9 mouse cellular contexts compared by ENCODE assay signal in the genomic region with DNA sequence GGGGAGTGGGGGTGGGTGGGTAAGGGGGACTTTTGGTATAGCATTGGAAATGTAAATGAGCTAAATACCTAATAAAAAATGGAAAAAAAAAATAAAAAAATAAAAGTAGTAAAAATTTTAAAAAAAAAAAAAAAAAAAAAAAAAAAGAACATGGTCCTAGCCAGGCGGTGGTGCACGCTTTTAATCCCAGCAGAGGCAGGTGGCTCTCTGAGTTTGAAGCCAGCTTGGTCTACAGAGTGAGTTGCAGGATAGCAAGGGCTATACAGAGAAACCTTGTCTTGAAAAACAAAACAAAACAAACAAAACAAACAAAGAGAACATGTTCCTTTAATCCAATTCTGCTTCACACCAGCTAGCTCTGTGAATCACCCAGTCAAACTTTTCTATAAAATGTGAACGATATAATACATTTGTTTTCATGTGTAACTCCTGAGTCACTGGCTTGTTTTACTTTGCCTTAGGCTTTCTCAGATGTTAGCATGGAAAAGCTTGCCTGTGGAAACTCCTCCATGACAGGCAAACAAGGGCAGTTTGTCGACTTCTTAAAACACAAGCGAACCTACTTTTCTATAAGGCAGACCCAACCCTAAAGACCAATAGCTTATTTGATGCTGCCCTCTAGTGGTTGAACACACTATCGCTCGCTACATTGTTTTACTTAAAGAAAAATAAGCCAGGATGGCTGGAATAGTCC.
DNase-seq lines count a peak whose midpoint lies in the region; ATAC-seq and TF ChIP-seq lines count a peak whose summit lies in the region.
"Had no signal": no experiment of that assay in that cellular context is flagged by ENCODE, and none has a peak within 500 bp of the region (broad histone marks: within the 10 kb centered on the region; RNA-seq: fewer than 3 reads in every experiment).

No protein-coding gene starts in this region.

- H3K36me3 ChIP-seq in forebrain, embryonic 13.5 days (ENCODE audit: poor library complexity, severe bottlenecking): 0 out of 2 replicates have a peak, but pooled peaks cover 3% of the 10 kb centered on the region
- H3K36me3 ChIP-seq in limb, embryonic 13.5 days: no peaks in the 10 kb centered on the region
- no peaks in the 10 kb centered on the region for H3K36me3 ChIP-seq in myocyte (ENCODE audit: control insufficient read depth, insufficient read depth)

- no peak overlapping the region for H3K4me3 ChIP-seq in forebrain, embryonic 13.5 days
- no peak overlapping the region for H3K4me3 ChIP-seq in limb, embryonic 13.5 days
- no peak overlapping the region for H3K4me3 ChIP-seq in myocyte
- H3K4me3 ChIP-seq: erythroblast, embryonic 14.5 days had no signal

- 37% methylated on average over 7 of the region's 7 CpGs for WGBS in forebrain, embryonic 13.5 days
- WGBS in limb, embryonic 13.5 days: 32% methylated on average over 7 of the region's 7 CpGs

- H3K27ac ChIP-seq in forebrain, embryonic 13.5 days: no peak overlapping the region
- H3K27ac ChIP-seq in limb, embryonic 13.5 days: no peak overlapping the region

- no peaks in the 10 kb centered on the region for H3K9me3 ChIP-seq in forebrain, embryonic 13.5 days (replicated peaks)
- H3K9me3 ChIP-seq in limb, embryonic 13.5 days: no peaks in the 10 kb centered on the region

- no peak overlapping the region for H3K9ac ChIP-seq in forebrain, embryonic 13.5 days
- no peak overlapping the region for H3K9ac ChIP-seq in limb, embryonic 13.5 days

- H3ac ChIP-seq in myocyte (ENCODE audit: control insufficient read depth, insufficient read length): no peak overlapping the region

- TF ChIP-seq POLR2A in myocyte (IDR thresholded peaks at IDR 0.05; ENCODE audit: insufficient read length, low read depth): no peak

- H3K79me2 ChIP-seq in myocyte (ENCODE audit: control insufficient read depth, insufficient read depth): no peaks in the 10 kb centered on the region

- no peaks in the 10 kb centered on the region for H3K27me3 ChIP-seq in forebrain, embryonic 13.5 days
- H3K27me3 ChIP-seq in limb, embryonic 13.5 days: no peaks in the 10 kb centered on the region
- no peaks in the 10 kb centered on the region for H3K27me3 ChIP-seq in myocyte (ENCODE audit: control insufficient read depth, insufficient read depth, insufficient read length)

- H3K4me2 ChIP-seq in forebrain, embryonic 13.5 days: no peak overlapping the region
- H3K4me2 ChIP-seq in limb, embryonic 13.5 days (replicated peaks): no peak overlapping the region
- H3K4me2 ChIP-seq in myocyte (ENCODE audit: low read depth): peak overlapping the region; percentile 57

- peak; percentile 85 for ATAC-seq in forebrain, embryonic 13.5 days
- ATAC-seq in limb, embryonic 13.5 days (ENCODE audit: low FRiP score, low read depth): peak; percentile 75; the same call in 1 of the 2 replicates

- H3K4me1 ChIP-seq in forebrain, embryonic 13.5 days: 0 out of 2 replicates have a peak, but pooled peaks cover 3% of the 10 kb centered on the region
- peaks cover 3% of the 10 kb centered on the region; the same call in 1 of the 2 replicates for H3K4me1 ChIP-seq in limb, embryonic 13.5 days

- peak; percentile 64 for DNase-seq in right cerebral cortex, adult 18-20 months
- no peak for DNase-seq in right cerebral cortex, postnatal 25 days
- peak; percentile 58 for DNase-seq in c-Kit-positive CD71-positive TER-119-positive erythroid progenitor cells, embryonic 14.5 days (ENCODE audit: low spot score)
- DNase-seq in induced T-regulatory cell, adult 2 months (ENCODE audit: low read depth): peak; percentile 89
- peak; percentile 68 for DNase-seq in thymus, postnatal 14 days

TF ChIP-seq in myocyte, 11 proteins besides CTCF, POLR2A, EP300 and RAD21:
- TF ChIP-seq MYOG (IDR thresholded peaks at IDR 0.05; ENCODE audit: control insufficient read depth in 1 of 3, insufficient read depth in 1 of 3, insufficient read length in 2 of 3, low read depth in 2 of 3): no peak
- TF ChIP-seq MAX (IDR thresholded peaks at IDR 0.05; ENCODE audit: low read depth): no peak
- no peak for TF ChIP-seq USF1 (IDR thresholded peaks at IDR 0.05; ENCODE audit: low read depth)
- no peak for TF ChIP-seq POLR2AphosphoS2 (IDR thresholded peaks at IDR 0.05; ENCODE audit: insufficient read length, low read depth)
- no peak for TF ChIP-seq CEBPB (IDR thresholded peaks at IDR 0.05; ENCODE audit: insufficient read depth, poor library complexity, severe bottlenecking)
- no peak for TF ChIP-seq REST (IDR thresholded peaks at IDR 0.05; ENCODE audit: insufficient read depth, insufficient read length)
- TF ChIP-seq E2F4 (IDR thresholded peaks at IDR 0.05; ENCODE audit: insufficient read depth): no peak
- TF ChIP-seq TCF3 (IDR thresholded peaks at IDR 0.05; ENCODE audit: insufficient read length, low read depth): no peak
